Mouse (Mus musculus) liver, embryonic 12.5 days (tissue): ENCODE measurements around the gene Il34. TPM values are rescaled to one million over a fixed set of nuclear protein-coding genes. Genes with fewer than 3 reads are reported as not detected.
"Not testable (repeated sequence)": the region's sequence is repeated elsewhere in the genome, so short reads cannot be mapped to it uniquely, and the experiment has no call there.

Experiments used
- ATAC-seq: fragments of 200-750 bp; cut with Nextera tagmentation; 2 replicates; pipeline ENCODE4 v1.8.0; 2017; ENCODE audit warnings: moderate number of reproducible peaks, mild to moderate bottlenecking, moderate library complexity
- H3K27ac ChIP-seq: fragments of 300-500 bp; sonication (generic); 2 replicates; pipeline ENCODE4 v1.5.1; 2016; ENCODE audit warnings: mild to moderate bottlenecking
- H3K27me3 ChIP-seq: fragments of 300-500 bp; sonication (generic); replicated peaks from 2 replicates; pipeline ENCODE4 v1.6.1; 2016; ENCODE audit warnings: mild to moderate bottlenecking, moderate library complexity
- H3K36me3 ChIP-seq: fragments of 300-500 bp; sonication (generic); 2 replicates; pipeline ENCODE4 v1.6.1; 2016; ENCODE audit warnings: mild to moderate bottlenecking, moderate library complexity
- H3K4me1 ChIP-seq: fragments of 300-500 bp; sonication (generic); 2 replicates; pipeline ENCODE4 v1.6.1; 2016
- H3K4me2 ChIP-seq: fragments of 300-500 bp; sonication (generic); 2 replicates; pipeline ENCODE4 v1.6.1; 2016; ENCODE audit warnings: mild to moderate bottlenecking, moderate library complexity
- H3K4me3 ChIP-seq: fragments of 300-500 bp; sonication (generic); 2 replicates; pipeline ENCODE4 v1.5.1; 2016; ENCODE audit warnings: mild to moderate bottlenecking, moderate library complexity
- H3K9ac ChIP-seq: fragments of 300-500 bp; sonication (generic); 2 replicates; pipeline ENCODE4 v1.6.1; 2016; ENCODE audit warnings: mild to moderate bottlenecking, moderate library complexity
- H3K9me3 ChIP-seq: fragments of 300-500 bp; sonication (generic); replicated peaks from 2 replicates; pipeline ENCODE4 v1.6.1; 2016; ENCODE audit warnings: mild to moderate bottlenecking, moderate library complexity
- WGBS: fragments of 180-500 bp; shearing (Covaris S2); methylation state at CpG from one replicate; pipeline ENCODE4 v1.1.7; 2016; ENCODE audit not compliant: insufficient replicate concordance; 5-methylcytosine and 5-hydroxymethylcytosine counted together
- polyA plus RNA-seq: library from polyadenylated mRNA; unstranded; fragments of >200 nt; fragmentation: Nextera tagmentation; extraction: Ambion mirVana; gene quantifications from 2 replicates; pipeline ENCODE4 v1.2.1, GENCODE M21; 2016

The Il34 gene
- polyA plus RNA-seq, 1 experiment from 2014 or later: not detected

DNA sequence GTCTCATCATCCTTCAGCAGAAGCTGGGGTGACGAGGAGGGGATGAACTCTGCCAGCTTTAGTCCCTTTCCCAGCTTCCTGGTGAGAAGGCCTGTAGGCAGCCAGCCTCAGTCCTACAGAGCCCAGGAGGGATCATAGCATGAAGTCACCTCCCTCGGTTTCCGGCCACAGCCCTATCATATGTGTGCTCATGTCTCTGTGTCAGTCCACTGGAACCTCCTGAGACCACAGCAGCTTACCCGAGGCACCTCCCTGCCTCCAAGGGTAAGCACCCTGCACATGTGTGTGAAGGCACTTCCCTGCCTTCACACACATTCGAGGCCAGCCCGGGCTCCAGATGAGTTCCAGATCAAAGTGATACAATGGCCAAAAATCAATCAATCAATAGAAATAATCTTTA, 15.5 kb downstream of the Il34 start:
- H3K9me3 ChIP-seq: no peaks in the 10 kb centered on the region
- 34% methylated on average over 6 of the region's 6 CpGs for WGBS
- ATAC-seq: 0 out of 2 replicates have a peak, but pooled peaks have one; percentile 25
- peaks cover 34% of the 10 kb centered on the region for H3K27me3 ChIP-seq
- H3K4me1 ChIP-seq: no peaks in the 10 kb centered on the region
- no peak overlapping the region for H3K9ac ChIP-seq
- no peak overlapping the region for H3K4me2 ChIP-seq
- no peak overlapping the region for H3K4me3 ChIP-seq
- H3K27ac ChIP-seq: no peak overlapping the region
- H3K36me3 ChIP-seq: no peaks in the 10 kb centered on the region

DNA sequence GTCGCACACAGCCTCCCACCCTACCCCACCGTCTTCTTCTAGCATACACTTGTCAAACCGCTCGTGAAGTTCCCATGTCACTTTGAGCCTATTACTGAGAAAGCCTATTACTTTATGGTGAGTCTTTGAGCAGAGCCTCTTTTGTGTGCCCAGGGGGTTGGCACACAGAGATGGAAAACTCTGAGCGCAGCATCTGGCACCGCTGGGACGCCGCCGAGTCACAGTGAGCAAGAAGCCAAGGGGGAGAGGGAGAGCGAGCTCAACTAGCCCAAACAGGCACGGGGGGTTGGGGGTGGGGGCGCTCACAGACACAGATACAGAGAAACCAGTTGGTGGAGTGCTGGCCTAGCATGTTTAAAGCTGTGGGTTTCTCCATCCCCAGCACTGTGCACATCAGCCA, 16.2 kb downstream of the Il34 start:
- no peaks in the 10 kb centered on the region for H3K4me1 ChIP-seq
- H3K9me3 ChIP-seq: no peaks in the 10 kb centered on the region
- WGBS: 48% methylated on average over 12 of the region's 12 CpGs
- no peaks in the 10 kb centered on the region for H3K36me3 ChIP-seq
- no peak overlapping the region for H3K4me2 ChIP-seq
- ATAC-seq: no peak
- peaks cover 34% of the 10 kb centered on the region for H3K27me3 ChIP-seq
- H3K4me3 ChIP-seq: no peak overlapping the region
- H3K9ac ChIP-seq: no peak overlapping the region
- no peak overlapping the region for H3K27ac ChIP-seq

DNA sequence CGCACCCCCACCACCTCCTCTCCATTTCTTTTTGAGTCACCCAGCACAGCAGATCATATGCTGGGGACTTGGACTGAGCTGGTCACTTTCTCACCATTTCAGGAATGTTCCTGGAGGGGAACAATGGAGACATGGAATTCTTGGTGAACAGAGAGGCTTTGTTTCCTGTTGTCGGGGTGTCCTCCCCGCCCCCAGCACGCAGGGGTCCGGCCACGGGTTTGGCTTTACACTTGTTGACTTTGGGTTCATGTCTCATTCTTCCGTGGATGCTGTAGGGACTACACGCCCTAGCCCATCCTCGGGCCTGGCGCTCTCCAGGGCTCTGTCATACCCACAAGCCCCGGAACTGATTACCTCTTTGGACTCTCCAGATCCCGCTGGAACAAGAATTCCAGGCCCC, 16.7 kb downstream of the Il34 start:
- WGBS: 48% methylated on average over 12 of the region's 12 CpGs
- no peaks in the 10 kb centered on the region for H3K36me3 ChIP-seq

DNA sequence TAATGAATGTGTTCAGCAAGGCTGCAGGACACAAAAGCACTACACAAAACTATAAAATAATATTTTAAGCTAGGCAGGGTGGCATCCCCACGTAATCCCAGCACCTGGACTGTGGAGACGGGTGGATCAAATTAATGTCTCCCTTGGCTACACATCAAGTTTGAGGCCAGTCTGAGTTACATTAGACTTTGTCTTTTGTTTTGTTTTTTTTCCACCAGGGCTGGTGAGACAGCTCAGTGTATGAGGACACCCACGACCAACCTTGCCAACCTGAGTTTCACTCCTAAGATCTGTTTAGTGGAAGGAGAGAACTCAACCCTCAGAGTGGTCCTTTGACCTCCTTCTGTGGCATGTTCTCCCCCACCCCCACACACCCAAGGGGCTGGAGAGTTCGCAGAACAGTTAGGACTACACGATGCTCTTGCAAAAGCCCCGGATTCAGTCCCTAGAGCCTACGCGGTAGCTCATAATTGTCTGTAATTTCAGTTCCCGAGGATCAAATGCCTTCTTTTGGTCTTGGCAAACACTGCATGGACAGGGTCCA, 18.2 kb downstream of the Il34 start:
- H3K4me2 ChIP-seq: no peak overlapping the region
- no peak overlapping the region for H3K9ac ChIP-seq
- no peaks in the 10 kb centered on the region for H3K4me1 ChIP-seq
- no peak overlapping the region for H3K4me3 ChIP-seq
- H3K27ac ChIP-seq: no peak overlapping the region
- peaks cover 21% of the 10 kb centered on the region for H3K27me3 ChIP-seq
- ATAC-seq: no peak
- 75% methylated on average over 9 of the region's 9 CpGs for WGBS
- no peaks in the 10 kb centered on the region for H3K9me3 ChIP-seq
- H3K36me3 ChIP-seq: no peaks in the 10 kb centered on the region

More for the DNA sequence above, 16.7 kb downstream of the Il34 start:
- H3K27me3 ChIP-seq: peaks cover 30% of the 10 kb centered on the region
- no peak overlapping the region for H3K9ac ChIP-seq
- no peaks in the 10 kb centered on the region for H3K9me3 ChIP-seq
- no peak overlapping the region for H3K4me2 ChIP-seq
- ATAC-seq: no peak
- no peak overlapping the region for H3K4me3 ChIP-seq
- no peak overlapping the region for H3K27ac ChIP-seq
- H3K4me1 ChIP-seq: no peaks in the 10 kb centered on the region

DNA sequence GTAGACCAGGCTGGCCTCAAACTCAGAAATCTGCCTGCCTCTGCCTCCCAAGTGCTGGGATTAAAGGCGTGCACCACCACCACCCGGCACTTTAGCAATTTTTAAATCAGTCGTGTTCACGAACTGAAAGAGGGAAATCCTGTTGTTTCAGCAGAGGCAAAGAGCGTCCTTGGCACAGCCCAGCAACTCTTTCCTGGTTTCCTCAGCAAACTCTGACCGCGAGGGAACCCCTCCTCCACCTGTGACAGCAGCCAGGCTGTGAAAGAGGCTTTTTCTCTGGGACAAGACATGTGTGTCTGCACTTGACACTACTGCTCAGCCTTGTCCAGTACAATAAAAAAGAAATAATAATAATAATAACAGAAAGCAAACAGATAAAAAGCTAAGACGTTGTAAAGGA, 18.8 kb downstream of the Il34 start:
- ATAC-seq: no peak
- WGBS: 67% methylated on average over 8 of the region's 8 CpGs
- no peak overlapping the region for H3K4me3 ChIP-seq
- no peak overlapping the region for H3K27ac ChIP-seq
- H3K4me1 ChIP-seq: no peaks in the 10 kb centered on the region
- H3K4me2 ChIP-seq: no peak overlapping the region
- H3K9ac ChIP-seq: no peak overlapping the region
- peaks cover 21% of the 10 kb centered on the region for H3K27me3 ChIP-seq
- H3K9me3 ChIP-seq: no peaks in the 10 kb centered on the region
- H3K36me3 ChIP-seq: no peaks in the 10 kb centered on the region

DNA sequence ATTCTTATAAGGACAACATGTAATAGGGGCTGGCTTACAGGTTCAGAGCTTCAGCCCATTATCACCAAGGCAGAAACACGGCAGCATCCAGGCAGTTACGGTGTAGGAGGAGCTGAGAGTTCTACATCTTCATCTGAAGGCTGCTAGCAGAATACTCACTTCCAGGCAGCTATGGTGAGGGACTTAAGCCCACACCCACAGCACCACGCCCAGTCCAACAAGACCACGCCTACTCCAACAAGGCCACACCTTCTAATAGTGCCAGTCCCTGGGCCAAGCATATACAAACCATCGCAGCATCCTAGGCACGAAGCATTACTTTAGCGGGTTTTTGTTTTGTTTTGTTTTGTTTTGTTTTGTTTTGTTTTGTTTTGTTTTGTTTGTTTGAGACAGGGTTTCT, 19.2 kb downstream of the Il34 start:
- 53% methylated on average over 7 of the region's 7 CpGs for WGBS
- peak; percentile 66 for ATAC-seq
- not testable (repeated sequence) for H3K4me3 ChIP-seq, H3K9ac ChIP-seq, H3K4me1 ChIP-seq, H3K9me3 ChIP-seq, H3K27ac ChIP-seq, H3K36me3 ChIP-seq, H3K4me2 ChIP-seq
- H3K27me3 ChIP-seq: peaks cover 21% of the 10 kb centered on the region

DNA sequence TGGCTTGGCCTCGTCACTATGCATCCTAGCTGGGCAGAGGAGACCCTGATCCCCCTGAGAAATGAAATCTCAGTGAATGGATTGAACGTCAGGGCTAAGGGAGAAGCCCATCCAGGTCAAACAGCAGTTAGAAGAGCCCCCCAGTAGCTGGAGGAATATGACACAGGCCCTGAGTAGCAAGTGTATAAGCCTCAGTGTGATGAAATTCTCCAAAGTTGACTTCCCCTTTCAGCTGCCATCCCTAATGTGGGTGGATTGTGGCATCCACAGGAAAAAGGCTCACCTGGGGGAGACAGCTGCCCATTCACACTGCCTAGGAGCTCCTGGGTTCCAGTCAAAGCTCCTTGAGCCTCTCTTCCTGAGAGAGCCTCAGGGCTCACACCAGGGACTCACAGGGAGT, 20.4 kb downstream of the Il34 start:
- no peak overlapping the region for H3K4me2 ChIP-seq
- no peak for ATAC-seq
- H3K36me3 ChIP-seq: no peaks in the 10 kb centered on the region
- H3K4me3 ChIP-seq: no peak overlapping the region
- peaks cover 16% of the 10 kb centered on the region for H3K27me3 ChIP-seq
- H3K9me3 ChIP-seq: no peaks in the 10 kb centered on the region
- no peak overlapping the region for H3K27ac ChIP-seq
- WGBS: 48% methylated on average over 2 of the region's 2 CpGs
- no peaks in the 10 kb centered on the region for H3K4me1 ChIP-seq
- no peak overlapping the region for H3K9ac ChIP-seq

DNA sequence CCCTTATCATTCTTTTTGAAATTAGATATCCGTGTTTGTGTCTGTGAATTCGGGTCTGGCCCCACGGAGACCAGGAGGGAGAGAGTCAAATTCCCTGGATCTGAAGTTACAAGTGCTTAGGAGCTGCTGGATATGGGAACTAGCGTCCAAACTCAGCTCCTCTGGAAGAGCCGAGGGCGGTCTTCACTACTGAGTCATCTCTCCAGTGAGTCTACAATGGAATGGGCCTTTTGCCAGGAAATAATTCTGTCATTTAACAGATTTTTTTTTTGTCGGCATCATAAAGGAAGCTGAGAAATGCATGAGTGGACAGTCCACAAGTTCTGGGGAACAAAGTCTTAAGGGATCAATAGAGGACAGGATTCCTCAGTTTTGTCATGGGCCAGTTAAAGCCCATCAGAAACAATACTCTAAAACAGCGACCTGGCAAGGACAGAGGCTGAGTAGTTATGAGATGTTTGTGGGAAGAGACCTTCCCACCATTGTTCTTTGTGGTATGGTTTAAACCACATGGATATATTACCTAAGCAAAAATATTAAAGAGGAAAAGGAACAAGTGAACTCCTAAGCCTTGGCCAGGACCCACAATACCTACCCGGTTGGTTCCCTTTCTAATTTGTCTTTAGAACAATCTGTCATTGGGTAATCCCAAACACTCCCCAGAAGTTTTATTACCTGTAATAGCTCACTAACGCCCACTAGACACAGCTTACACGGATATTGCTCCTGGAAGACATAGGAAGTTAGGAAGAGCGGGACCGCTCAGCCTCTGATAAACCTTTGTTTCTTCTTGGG, 25.6 kb downstream of the Il34 start:
- no peaks in the 10 kb centered on the region for H3K27me3 ChIP-seq
- no peaks in the 10 kb centered on the region for H3K36me3 ChIP-seq
- H3K27ac ChIP-seq: no peak overlapping the region
- no peak overlapping the region for H3K9ac ChIP-seq
- ATAC-seq: no peak
- no peaks in the 10 kb centered on the region for H3K9me3 ChIP-seq
- 64% methylated on average over 13 of the region's 13 CpGs for WGBS
- no peak overlapping the region for H3K4me3 ChIP-seq
- no peaks in the 10 kb centered on the region for H3K4me1 ChIP-seq
- H3K4me2 ChIP-seq: no peak overlapping the region

DNA sequence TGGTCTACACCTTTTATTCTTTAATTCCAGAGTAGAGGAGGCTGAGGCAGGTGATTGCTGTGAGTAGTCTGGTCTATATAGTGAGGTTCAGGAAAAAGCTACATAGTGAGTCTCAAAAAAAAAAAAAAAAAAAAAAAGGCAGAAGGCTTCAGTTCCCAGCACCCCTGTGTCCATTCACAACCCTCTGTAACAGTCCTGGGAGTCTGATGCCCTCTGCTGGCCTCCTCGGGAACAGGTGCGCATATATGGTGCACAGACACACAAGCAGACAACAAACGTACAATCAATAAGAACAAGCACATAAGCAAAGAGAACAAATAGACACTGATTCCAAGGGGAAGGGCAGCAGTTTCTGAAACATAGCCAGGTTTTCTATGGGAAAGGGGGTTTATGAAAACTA, 29.4 kb downstream of the Il34 start:
- Histone ChIP-seq H3K4me1 (no peaks in the 10 kb centered on the region), H3K27me3 (no peaks in the 10 kb centered on the region; the same call in 1 of the 2 replicates), H3K4me3 (no peak overlapping the region), H3K36me3 (no peaks in the 10 kb centered on the region), H3K4me2 (no peak overlapping the region), H3K9ac (no peak overlapping the region), H3K9me3 (no peaks in the 10 kb centered on the region), H3K27ac (no peak overlapping the region)
- 88% methylated on average over 3 of the region's 3 CpGs for WGBS
- no peak for ATAC-seq

DNA sequence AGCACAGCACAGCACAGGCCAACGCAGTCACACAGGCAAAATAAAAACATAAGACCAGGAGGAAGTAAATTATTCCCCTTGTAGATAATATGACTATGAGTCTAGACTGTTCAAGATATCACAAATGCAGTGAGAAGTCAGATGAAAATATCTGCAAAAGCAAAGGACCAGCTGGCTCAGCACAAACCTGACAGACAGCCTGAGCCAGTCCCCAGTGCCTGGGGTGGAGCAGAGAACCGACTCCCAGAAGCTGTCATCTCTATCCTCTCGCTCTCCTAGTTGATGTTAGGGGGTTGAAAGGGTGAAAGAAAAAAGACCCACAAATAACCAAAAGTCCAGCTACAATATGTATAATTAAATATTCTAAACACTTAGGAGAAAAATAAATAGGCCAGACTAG, 30.0 kb downstream of the Il34 start:
- no peak overlapping the region for H3K27ac ChIP-seq
- no peak overlapping the region for H3K4me3 ChIP-seq
- no peaks in the 10 kb centered on the region; the same call in 1 of the 2 replicates for H3K27me3 ChIP-seq
- no peak for ATAC-seq
- H3K9me3 ChIP-seq: no peaks in the 10 kb centered on the region
- WGBS: 72% methylated on average over 3 of the region's 3 CpGs
- no peak overlapping the region for H3K4me2 ChIP-seq
- no peak overlapping the region for H3K9ac ChIP-seq
- no peaks in the 10 kb centered on the region for H3K36me3 ChIP-seq
- H3K4me1 ChIP-seq: no peaks in the 10 kb centered on the region

DNA sequence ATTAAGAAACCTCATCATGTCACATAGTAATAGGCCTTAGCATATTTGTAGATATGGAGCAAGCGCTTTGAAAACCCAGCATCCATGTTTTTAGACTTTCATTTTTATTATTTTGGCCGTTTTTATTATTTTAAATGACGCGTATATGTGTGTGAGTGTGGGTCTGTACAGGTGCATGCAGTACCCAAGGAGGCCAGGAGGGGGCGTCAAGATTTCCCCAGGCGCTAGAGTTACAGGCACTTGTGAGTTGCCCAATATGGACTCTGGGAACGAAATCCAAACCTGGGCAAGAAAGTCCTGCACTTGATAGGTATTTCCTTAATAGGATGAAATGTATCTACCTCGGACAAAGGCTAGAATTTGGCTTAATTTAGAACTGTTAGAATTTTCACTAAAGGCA, 30.4 kb downstream of the Il34 start:
- Histone ChIP-seq H3K27me3 (no peaks in the 10 kb centered on the region; the same call in 1 of the 2 replicates), H3K4me3 (no peak overlapping the region), H3K4me2 (no peak overlapping the region), H3K36me3 (no peaks in the 10 kb centered on the region), H3K4me1 (no peaks in the 10 kb centered on the region), H3K9ac (no peak overlapping the region), H3K9me3 (no peaks in the 10 kb centered on the region), H3K27ac (no peak overlapping the region)
- no peak for ATAC-seq
- 65% methylated on average over 8 of the region's 8 CpGs for WGBS

DNA sequence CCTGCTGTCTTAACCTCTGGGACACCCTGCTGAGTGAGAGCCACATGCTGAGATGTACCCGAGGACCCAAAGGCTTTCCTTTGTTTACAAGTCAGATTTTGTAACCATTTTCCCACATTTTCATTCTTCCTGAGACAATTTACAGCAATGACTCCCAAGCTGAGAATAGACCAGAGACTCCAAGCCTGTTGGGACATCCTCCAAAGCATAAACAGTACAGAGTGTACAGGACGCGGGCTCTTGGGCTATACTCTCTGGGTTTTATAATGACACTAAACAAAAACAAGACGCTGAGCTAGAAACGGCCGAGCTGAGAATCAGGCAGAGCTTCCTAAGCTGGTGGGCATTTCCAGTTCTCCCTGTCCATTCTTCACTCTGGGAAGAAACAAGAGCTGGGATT, 31.0 kb downstream of the Il34 start:
- H3K4me1 ChIP-seq: no peaks in the 10 kb centered on the region
- H3K4me3 ChIP-seq: no peak overlapping the region
- H3K27ac ChIP-seq: no peak overlapping the region
- no peaks in the 10 kb centered on the region; the same call in 1 of the 2 replicates for H3K27me3 ChIP-seq
- 75% methylated on average over 6 of the region's 6 CpGs for WGBS
- H3K9me3 ChIP-seq: no peaks in the 10 kb centered on the region
- no peak for ATAC-seq
- H3K36me3 ChIP-seq: no peaks in the 10 kb centered on the region
- H3K9ac ChIP-seq: no peak overlapping the region
- no peak overlapping the region for H3K4me2 ChIP-seq
